Mouse (Mus musculus) ES-Bruce4 (cell line): ENCODE results near the gene Cpa3. TPM values are rescaled to one million over a fixed set of nuclear protein-coding genes. Genes with fewer than 3 reads are reported as not detected.

Experiments
- H3K27ac ChIP-seq: 2 replicates; pipeline ENCODE4 v1.5.1; 2012; ENCODE audit warnings: low read length, inconsistent platforms; ENCODE audit not compliant: insufficient read depth
- H3K27me3 ChIP-seq: 2 replicates; pipeline ENCODE4 v1.6.1; 2012; ENCODE audit warnings: mild to moderate bottlenecking, low read length, inconsistent platforms; ENCODE audit not compliant: control insufficient read depth, poor library complexity, insufficient read depth, severe bottlenecking
- H3K36me3 ChIP-seq: 2 replicates; pipeline ENCODE4 v1.6.1; 2012; ENCODE audit warnings: inconsistent platforms, mild to moderate bottlenecking, low read length, moderate library complexity; ENCODE audit not compliant: control insufficient read depth, poor library complexity, insufficient read depth, severe bottlenecking
- H3K4me1 ChIP-seq: one replicate; pipeline ENCODE4 v1.8.1; 2011; ENCODE audit warnings: low read length; ENCODE audit not compliant: control insufficient read depth, insufficient read depth
- H3K4me3 ChIP-seq: 2 replicates; pipeline ENCODE4 v1.5.1; 2011; ENCODE audit warnings: low read depth, mild to moderate bottlenecking, low read length
- H3K9ac ChIP-seq: 2 replicates; pipeline ENCODE4 v1.6.1; 2012; ENCODE audit warnings: low read depth, mild to moderate bottlenecking, inconsistent platforms; ENCODE audit not compliant: poor library complexity, severe bottlenecking
- H3K9me3 ChIP-seq: replicated peaks from 2 replicates; pipeline ENCODE4 v1.6.1; 2012; ENCODE audit warnings: mild to moderate bottlenecking, low read length, inconsistent platforms; ENCODE audit not compliant: control insufficient read depth, poor library complexity, insufficient read depth, severe bottlenecking
- CTCF ChIP-seq: IDR thresholded peaks from one replicate; pipeline ENCODE4 v1.8.1; 2011; ENCODE audit warnings: low read depth, low read length
- EP300 ChIP-seq: IDR thresholded peaks from 2 replicates; pipeline ENCODE4 v1.6.1; 2011; ENCODE audit warnings: low read depth, low read length; ENCODE audit not compliant: insufficient read depth
- POLR2A ChIP-seq: IDR thresholded peaks from one replicate; pipeline ENCODE4 v1.8.1; 2011; ENCODE audit warnings: low read length; ENCODE audit not compliant: insufficient read depth
- polyA plus RNA-seq: library from polyadenylated mRNA; stranded (reverse); fragments of >200 nt; gene quantifications from 2 replicates; pipeline ENCODE4 v1.2.4, GENCODE M21; 2011; ENCODE audit warnings: low read depth; ENCODE audit not compliant: missing spikeins, insufficient read depth, insufficient read length

The Cpa3 gene
- polyA plus RNA-seq, 1 experiment = not detected

DNA sequence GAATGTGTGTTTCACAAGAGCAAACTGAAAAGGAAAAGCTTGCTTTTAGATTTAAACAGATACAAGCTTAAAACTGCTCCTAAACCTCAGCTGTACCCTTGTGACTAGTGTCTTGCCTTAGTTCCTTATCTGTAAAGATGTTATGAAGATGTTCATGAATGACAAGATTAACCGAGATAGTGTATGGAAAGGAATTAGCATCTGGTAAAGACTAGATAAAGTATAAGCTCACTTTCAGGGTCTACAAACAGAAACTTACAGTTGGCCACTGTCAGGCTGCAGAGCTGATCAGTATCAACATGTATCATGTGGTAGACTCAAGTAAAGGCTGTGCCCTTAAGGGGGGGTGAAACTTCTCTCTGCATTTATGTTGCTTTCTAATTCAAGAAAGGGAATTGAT lies 1.9 kb upstream of the Cpa3 start:
- TF ChIP-seq CTCF (no peak), EP300 (no peak), POLR2A (no peak)
- Histone ChIP-seq H3K27ac (no peak overlapping the region), H3K36me3 (no peaks in the 10 kb centered on the region)

DNA sequence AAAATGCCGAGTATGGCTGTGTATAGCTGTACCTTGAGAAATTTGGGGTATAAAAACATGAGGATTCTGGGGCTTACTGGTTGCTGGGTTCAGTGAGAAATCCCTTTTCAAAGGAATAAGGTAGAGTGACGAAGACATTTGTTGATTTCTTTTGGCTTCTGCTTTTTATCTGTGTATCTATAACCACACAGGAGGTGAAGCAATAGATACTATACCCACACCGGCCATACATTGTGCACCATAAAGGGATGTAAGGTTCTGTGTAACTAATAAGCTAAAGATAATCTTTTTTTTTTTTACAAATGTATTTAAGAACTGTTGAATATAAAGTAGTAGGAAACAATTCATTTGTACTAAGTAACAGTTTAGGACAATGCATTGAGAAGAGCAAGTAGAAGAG lies 2.2 kb downstream of the Cpa3 start:
- TF ChIP-seq EP300 = no peak
- no peak for TF ChIP-seq POLR2A
- TF ChIP-seq CTCF = no peak

More for the DNA sequence above, 1.9 kb upstream of the Cpa3 start:
- Histone ChIP-seq H3K4me1 (no peaks in the 10 kb centered on the region), H3K9ac (no peak overlapping the region), H3K9me3 (no peaks in the 10 kb centered on the region), H3K27me3 (no peaks in the 10 kb centered on the region), H3K4me3 (no peak overlapping the region)

DNA sequence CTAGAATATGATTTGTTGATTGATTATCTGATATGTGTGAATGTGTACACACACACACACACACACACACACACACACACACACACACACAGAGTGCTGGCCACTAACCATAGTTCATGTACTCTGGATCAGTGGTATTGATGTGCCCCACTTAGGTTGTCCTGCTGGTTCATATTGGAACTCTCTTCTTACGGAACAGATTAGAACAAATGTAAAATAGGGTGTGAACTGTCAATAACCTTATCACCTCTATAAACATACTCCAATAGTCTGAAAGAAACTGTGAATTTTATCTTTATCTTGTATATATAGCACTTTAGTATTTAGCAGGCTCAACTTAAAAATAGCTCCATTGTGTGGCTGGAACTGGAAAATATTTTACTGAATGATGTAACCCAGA lies 5.0 kb downstream of the Cpa3 start:
- no peak overlapping the region for H3K27ac ChIP-seq
- no peaks in the 10 kb centered on the region for H3K36me3 ChIP-seq
- H3K4me1 ChIP-seq = no peaks in the 10 kb centered on the region
- H3K4me3 ChIP-seq = no peak overlapping the region
- no peaks in the 10 kb centered on the region for H3K9me3 ChIP-seq
- H3K9ac ChIP-seq = no peak overlapping the region
- no peaks in the 10 kb centered on the region for H3K27me3 ChIP-seq
- TF ChIP-seq EP300 = no peak
- TF ChIP-seq CTCF = no peak
- TF ChIP-seq POLR2A = no peak

More for the DNA sequence above, 2.2 kb downstream of the Cpa3 start:
- Histone ChIP-seq H3K27ac (no peak overlapping the region), H3K9me3 (no peaks in the 10 kb centered on the region), H3K9ac (no peak overlapping the region), H3K27me3 (no peaks in the 10 kb centered on the region), H3K4me1 (no peaks in the 10 kb centered on the region), H3K4me3 (no peak overlapping the region), H3K36me3 (no peaks in the 10 kb centered on the region)

DNA sequence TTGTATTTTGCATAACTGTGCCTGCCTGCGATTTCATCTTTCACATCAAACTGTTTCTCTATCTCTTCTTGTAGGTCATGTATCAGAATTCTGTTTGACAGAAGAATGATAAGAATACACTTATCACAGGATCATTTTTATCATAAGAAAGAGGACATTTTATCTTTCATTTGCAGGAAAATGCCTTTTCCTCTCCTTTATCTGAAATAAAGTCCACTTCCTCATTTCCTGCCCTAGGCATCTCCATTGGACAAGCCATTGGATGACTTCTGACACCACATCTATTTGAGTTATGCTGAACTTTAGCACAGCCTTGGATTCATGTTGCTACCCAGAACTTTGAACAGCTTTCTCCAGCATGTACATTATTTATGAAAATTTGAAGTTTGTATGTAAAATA lies 13.0 kb downstream of the Cpa3 start:
- Histone ChIP-seq H3K27ac (no peak overlapping the region), H3K36me3 (no peaks in the 10 kb centered on the region), H3K9me3 (no peaks in the 10 kb centered on the region), H3K4me3 (no peak overlapping the region), H3K27me3 (no peaks in the 10 kb centered on the region; the same call in 1 of the 2 replicates), H3K9ac (no peak overlapping the region), H3K4me1 (no peaks in the 10 kb centered on the region)
- TF ChIP-seq CTCF (no peak), EP300 (no peak), POLR2A (no peak)

DNA sequence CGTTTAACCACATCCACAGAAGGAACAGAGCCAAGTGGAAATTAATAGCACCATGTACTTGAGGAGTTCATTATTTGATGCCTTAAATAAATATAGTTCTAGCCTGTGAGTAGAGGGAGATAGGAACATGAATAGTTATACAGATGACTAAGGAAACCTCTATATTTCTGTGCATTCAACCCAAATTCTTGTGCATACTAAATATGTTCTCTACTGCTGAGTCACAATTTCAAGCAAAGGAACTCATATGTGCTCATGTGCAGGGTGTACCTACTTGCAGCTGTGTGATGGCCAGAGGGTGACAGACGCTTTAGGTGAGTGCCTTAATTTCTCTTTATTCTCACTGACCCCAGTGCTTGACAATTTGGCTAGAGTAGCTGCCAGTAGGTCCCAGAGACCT lies 16.6 kb downstream of the Cpa3 start:
- no peak overlapping the region for H3K9ac ChIP-seq
- no peaks in the 10 kb centered on the region; the same call in 1 of the 2 replicates for H3K27me3 ChIP-seq
- no peaks in the 10 kb centered on the region for H3K9me3 ChIP-seq
- H3K4me1 ChIP-seq = no peaks in the 10 kb centered on the region
- H3K36me3 ChIP-seq = no peaks in the 10 kb centered on the region
- no peak overlapping the region for H3K27ac ChIP-seq
- no peak overlapping the region for H3K4me3 ChIP-seq
- TF ChIP-seq CTCF = no peak

DNA sequence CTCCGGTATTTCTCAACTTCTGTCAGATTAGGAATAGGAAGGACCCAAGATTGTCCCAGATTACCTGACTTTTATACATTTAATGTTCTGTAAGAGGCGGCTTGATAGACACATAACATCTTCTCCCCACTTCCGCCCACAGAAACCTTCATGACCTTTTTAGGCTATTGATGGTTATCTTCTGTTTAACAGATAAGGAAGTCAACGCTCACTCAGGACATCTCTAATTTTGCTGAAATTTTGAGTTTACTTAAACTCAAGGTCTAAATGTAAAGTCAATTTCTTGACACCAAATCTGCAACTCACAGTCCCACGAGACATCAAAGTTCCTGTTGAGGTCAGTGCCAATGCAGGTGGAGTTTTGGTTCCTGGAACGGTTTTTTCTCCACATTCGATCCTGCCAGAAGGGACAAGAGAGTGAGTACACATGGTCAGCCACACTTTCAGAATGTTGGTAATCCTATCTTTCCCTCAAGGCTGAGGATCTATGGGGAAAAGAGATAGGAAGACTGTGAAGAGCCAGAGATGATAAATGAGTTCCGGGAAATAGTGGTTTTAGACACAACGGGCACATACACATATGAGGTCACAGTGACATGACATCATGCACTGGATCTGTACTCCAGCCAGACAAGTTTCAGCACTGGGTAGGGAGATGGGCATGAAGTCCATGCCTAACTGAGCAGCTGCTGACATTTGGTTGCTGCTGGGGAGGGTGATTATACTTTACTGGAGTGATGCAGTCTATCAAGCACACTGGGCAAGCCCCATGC lies 18.9 kb downstream of the Cpa3 start:
- no peaks in the 10 kb centered on the region for H3K36me3 ChIP-seq
- no peaks in the 10 kb centered on the region for H3K9me3 ChIP-seq
- no peak overlapping the region for H3K4me3 ChIP-seq
- no peaks in the 10 kb centered on the region for H3K4me1 ChIP-seq
- H3K27ac ChIP-seq = no peak overlapping the region
- H3K27me3 ChIP-seq = no peaks in the 10 kb centered on the region; the same call in 1 of the 2 replicates
- TF ChIP-seq EP300 (no peak), CTCF (no peak), POLR2A (no peak)
- H3K9ac ChIP-seq = no peak overlapping the region
